Mouse (Mus musculus): ENCODE measurements around the gene 2210011C24Rik.

GRCm38 (mm10) chr8:84025863-84026262, 13.9 kb upstream of the 2210011C24Rik start:
- no peak for TF ChIP-seq CTCF (IDR thresholded peaks at IDR 0.05; ENCODE audit: borderline replicate concordance, insufficient read depth, low read depth, low read length)
- no peak for TF ChIP-seq POLR2A (IDR thresholded peaks at IDR 0.05; ENCODE audit: borderline replicate concordance, insufficient read depth, low read length)
